Mouse (Mus musculus): ENCODE results near the gene Slc17a1. TPM values are rescaled to one million over a fixed set of nuclear protein-coding genes. Genes with fewer than 3 reads are reported as not detected.

The Slc17a1 gene
- polyA plus RNA-seq, 1 experiment from 2014 or later: 29.8 TPM

DNA sequence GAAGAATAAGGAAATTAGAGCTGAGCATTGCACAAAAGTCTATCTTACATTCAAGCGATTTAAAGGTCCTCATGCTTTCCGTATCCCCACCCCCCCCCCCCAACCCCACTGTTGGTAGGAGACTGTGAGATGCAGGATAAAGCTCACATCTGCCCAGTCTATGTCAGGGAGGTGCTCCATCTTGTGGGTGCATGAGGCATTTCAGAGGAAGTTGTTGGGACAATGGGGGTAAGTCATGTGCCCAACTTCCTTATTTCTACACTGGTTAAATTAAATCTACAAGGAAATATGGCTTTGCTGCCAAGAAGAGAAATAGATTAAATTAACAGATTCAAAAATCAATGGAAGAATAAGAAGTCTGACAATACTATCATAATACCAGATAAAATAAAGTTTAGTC lies 18.0 kb downstream of the Slc17a1 start:
- H3K27me3 ChIP-seq (ENCODE audit: insufficient read depth, low read length): no peaks in the 10 kb centered on the region
- H3K9me3 ChIP-seq (ENCODE audit: low read length): no peaks in the 10 kb centered on the region
- 43% methylated on average over 2 of the region's 2 CpGs for WGBS
- H3K4me2 ChIP-seq (replicated peaks; ENCODE audit: low read depth, low read length): no peak overlapping the region
- no peak overlapping the region for H3K4me3 ChIP-seq (ENCODE audit: low read length)
- no peak overlapping the region for H3K9ac ChIP-seq (replicated peaks; ENCODE audit: low read length)
- H3K36me3 ChIP-seq (ENCODE audit: insufficient read depth, low read length): no peaks in the 10 kb centered on the region
- ATAC-seq (ENCODE audit: low FRiP score, low TSS enrichment): no peak
- H3K27ac ChIP-seq (ENCODE audit: low read length): no peak overlapping the region
- no peaks in the 10 kb centered on the region for H3K4me1 ChIP-seq (ENCODE audit: insufficient read depth, low read length)

DNA sequence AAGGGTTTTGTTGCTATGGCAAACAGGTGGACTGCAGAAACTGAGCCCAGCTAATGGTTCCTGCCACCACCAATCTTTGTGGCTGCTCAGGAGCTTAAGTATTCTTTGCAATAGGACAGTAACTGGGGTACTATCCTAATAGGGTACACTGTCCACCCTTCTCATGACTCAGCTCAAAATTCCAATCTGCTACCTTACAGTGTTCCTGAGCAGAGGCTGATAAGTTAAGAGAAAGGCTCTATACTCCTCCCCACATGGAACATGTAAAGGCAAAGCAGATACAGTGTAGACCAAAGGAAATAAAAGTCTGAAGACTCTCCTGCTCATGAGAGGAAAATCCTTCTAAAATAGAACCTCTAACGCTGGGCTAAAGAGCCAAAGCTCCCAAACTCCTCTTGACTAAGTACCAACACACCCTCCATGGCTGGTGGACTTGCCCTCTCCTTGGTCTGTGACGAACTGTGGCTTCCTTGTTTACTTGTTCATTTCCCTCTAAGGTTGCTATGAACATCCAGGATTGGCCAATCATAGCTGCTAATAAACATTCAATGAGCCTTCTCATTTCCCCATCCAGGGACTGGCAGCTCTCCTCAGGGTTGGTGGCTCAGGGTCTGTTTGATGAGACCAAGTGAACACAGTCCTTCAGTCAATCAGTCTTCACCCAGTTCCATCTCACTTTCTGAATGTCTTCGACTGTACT lies 19.6 kb downstream of the Slc17a1 start:
- Histone ChIP-seq H3K4me1 (ENCODE audit: insufficient read depth, low read length) (no peaks in the 10 kb centered on the region), H3K4me3 (ENCODE audit: low read length) (no peak overlapping the region), H3K27ac (ENCODE audit: low read length) (no peak overlapping the region), H3K27me3 (ENCODE audit: insufficient read depth, low read length) (no peaks in the 10 kb centered on the region), H3K9ac (replicated peaks; ENCODE audit: low read length) (no peak overlapping the region), H3K4me2 (replicated peaks; ENCODE audit: low read depth, low read length) (no peak overlapping the region), H3K9me3 (ENCODE audit: low read length) (no peaks in the 10 kb centered on the region), H3K36me3 (ENCODE audit: insufficient read depth, low read length) (no peaks in the 10 kb centered on the region)
- 82% methylated on average over 3 of the region's 3 CpGs for WGBS
- ATAC-seq (ENCODE audit: low FRiP score, low TSS enrichment): no peak

DNA sequence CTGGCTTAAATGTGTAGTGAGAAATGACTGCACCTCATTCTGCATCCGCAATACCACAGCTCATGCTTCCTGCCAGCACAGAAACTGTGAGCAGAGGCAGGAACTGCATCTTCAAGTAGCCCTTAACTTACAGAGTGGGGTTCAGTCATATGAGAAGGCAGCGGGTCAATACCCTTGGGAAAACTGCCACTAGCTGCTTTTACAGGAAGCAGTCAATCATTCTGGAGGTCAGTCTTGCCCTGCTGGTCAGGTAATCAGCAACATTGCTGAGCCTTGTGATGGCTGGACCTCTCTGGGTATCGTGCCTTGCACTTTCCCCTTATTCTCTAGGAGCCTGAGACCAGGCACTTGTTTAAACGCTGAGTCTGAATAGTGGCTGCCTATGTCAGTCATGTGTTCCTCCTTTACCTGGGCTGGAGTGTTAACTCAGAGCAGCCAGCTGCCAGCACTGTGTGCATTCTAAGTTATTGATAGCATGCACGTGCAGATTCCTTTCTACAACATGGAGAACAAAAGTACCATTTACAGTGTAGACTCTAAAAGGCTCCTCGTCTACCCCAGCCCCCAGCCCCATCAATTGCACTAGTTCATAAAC lies 21.6 kb downstream of the Slc17a1 start:
- 33% methylated on average over 6 of the region's 6 CpGs for whole genome bisulfite sequencing
- no peak; the same call in 1 of the 2 replicates for ATAC-seq (ENCODE audit: low FRiP score, low TSS enrichment)

DNA sequence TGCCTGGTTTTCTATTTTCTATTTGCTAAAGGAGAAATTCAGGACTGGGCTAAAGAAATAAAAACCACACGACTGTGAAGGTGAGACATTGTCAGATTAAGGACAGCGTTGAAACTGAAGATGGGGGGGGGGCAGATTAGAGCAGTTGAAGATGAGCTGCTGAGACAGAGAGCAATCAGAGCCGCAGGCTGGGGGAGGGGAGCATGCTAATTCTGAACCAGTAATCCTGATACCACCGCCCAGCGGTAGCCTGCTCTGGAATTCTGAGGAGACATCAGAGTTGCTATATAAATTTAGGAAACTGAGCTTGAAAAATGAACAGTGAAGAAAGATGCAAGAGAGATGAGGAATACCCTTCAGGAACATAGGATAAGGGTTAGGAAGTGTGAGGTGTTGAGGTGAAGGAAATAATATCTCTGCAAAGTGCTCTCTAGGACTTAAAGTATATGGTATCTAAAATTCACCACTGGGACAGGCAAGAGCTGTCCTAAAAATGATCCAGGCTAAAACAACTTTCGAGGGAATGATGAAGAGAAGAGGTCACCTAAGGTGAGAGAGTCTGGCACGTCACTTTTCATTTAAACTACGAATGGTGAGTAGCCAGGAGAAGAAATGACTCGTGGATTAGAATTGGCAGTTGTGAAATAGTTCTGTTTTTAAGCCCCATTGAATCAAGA lies 25.2 kb downstream of the Slc17a1 start:
- no peaks in the 10 kb centered on the region for H3K36me3 ChIP-seq (ENCODE audit: insufficient read depth, low read length)
- no peaks in the 10 kb centered on the region for H3K9me3 ChIP-seq (ENCODE audit: low read length)
- no peak for ATAC-seq (ENCODE audit: low FRiP score, low TSS enrichment)
- no peak overlapping the region for H3K9ac ChIP-seq (replicated peaks; ENCODE audit: low read length)
- WGBS: 38% methylated on average over 9 of the region's 9 CpGs
- no peak overlapping the region for H3K27ac ChIP-seq (ENCODE audit: low read length)
- H3K4me1 ChIP-seq (ENCODE audit: insufficient read depth, low read length): no peaks in the 10 kb centered on the region
- no peaks in the 10 kb centered on the region for H3K27me3 ChIP-seq (ENCODE audit: insufficient read depth, low read length)
- H3K4me2 ChIP-seq (replicated peaks; ENCODE audit: low read depth, low read length): no peak overlapping the region
- no peak overlapping the region for H3K4me3 ChIP-seq (ENCODE audit: low read length)

More for the DNA sequence above, 21.6 kb downstream of the Slc17a1 start:
- H3K36me3 ChIP-seq (ENCODE audit: insufficient read depth, low read length): no peaks in the 10 kb centered on the region
- no peak overlapping the region for H3K9ac ChIP-seq (replicated peaks; ENCODE audit: low read length)
- H3K4me3 ChIP-seq (ENCODE audit: low read length): no peak overlapping the region
- H3K4me2 ChIP-seq (replicated peaks; ENCODE audit: low read depth, low read length): no peak overlapping the region
- no peaks in the 10 kb centered on the region for H3K4me1 ChIP-seq (ENCODE audit: insufficient read depth, low read length)
- H3K9me3 ChIP-seq (ENCODE audit: low read length): no peaks in the 10 kb centered on the region
- H3K27ac ChIP-seq (ENCODE audit: low read length): no peak overlapping the region
- H3K27me3 ChIP-seq (ENCODE audit: insufficient read depth, low read length): no peaks in the 10 kb centered on the region

DNA sequence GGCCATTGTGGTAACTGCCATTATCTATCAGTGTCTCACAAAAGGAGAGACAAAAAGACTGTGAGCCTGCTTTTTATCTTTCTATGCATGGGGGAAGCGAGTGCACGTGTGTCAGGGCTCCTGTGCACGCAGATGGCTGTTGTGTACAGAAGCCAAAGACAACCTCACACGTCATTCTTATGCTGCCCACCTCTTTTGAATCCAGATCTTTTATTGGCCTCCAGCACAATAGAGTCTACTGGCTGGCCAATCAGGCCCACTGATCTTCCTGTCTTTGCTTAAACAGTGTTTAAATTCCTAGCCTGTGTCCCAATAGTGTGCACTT lies 25.7 kb downstream of the Slc17a1 start:
- WGBS: 72% methylated on average over 4 of the region's 4 CpGs
- Histone ChIP-seq H3K27ac (ENCODE audit: low read length) (no peak overlapping the region), H3K4me2 (replicated peaks; ENCODE audit: low read depth, low read length) (no peak overlapping the region), H3K9me3 (ENCODE audit: low read length) (no peaks in the 10 kb centered on the region), H3K4me1 (ENCODE audit: insufficient read depth, low read length) (peaks cover 5% of the 10 kb centered on the region; the same call in 1 of the 2 replicates), H3K4me3 (ENCODE audit: low read length) (no peak overlapping the region), H3K27me3 (ENCODE audit: insufficient read depth, low read length) (no peaks in the 10 kb centered on the region), H3K36me3 (ENCODE audit: insufficient read depth, low read length) (no peaks in the 10 kb centered on the region), H3K9ac (replicated peaks; ENCODE audit: low read length) (no peak overlapping the region)
- ATAC-seq (ENCODE audit: low FRiP score, low TSS enrichment): no peak

DNA sequence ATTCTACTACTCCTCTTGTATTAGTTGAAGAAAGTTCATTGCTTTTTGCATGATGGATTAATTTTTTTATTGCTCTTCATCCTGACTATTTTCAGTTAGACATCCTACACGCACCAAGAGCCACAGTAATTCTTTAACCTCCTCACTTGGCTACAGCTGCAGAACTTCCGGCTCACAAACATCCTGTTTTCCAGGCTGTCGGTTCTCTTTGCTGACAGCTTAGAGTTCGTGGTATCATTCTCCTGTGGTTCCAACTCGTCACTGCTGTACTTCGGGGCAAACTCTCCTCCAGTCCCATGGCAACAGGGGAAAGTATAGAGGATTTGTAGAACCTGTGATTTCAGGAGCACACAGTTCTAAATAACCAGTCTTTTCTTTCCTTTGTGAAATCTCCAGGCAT lies 30.7 kb downstream of the Slc17a1 start:
- Histone ChIP-seq H3K36me3 (ENCODE audit: insufficient read depth, low read length) (no peaks in the 10 kb centered on the region), H3K9ac (replicated peaks; ENCODE audit: low read length) (no peak overlapping the region), H3K27ac (ENCODE audit: low read length) (no peak overlapping the region), H3K4me3 (ENCODE audit: low read length) (no peak overlapping the region), H3K4me2 (replicated peaks; ENCODE audit: low read depth, low read length) (0 out of 2 replicates have a peak overlapping the region, but pooled peaks have one; percentile 26), H3K4me1 (ENCODE audit: insufficient read depth, low read length) (peaks cover 9% of the 10 kb centered on the region; the same call in 1 of the 2 replicates), H3K9me3 (ENCODE audit: low read length) (no peaks in the 10 kb centered on the region), H3K27me3 (ENCODE audit: insufficient read depth, low read length) (no peaks in the 10 kb centered on the region)
- peak; percentile 57; the same call in 1 of the 2 replicates for ATAC-seq (ENCODE audit: low FRiP score, low TSS enrichment)
- WGBS: 7% methylated on average over 6 of the region's 6 CpGs

DNA sequence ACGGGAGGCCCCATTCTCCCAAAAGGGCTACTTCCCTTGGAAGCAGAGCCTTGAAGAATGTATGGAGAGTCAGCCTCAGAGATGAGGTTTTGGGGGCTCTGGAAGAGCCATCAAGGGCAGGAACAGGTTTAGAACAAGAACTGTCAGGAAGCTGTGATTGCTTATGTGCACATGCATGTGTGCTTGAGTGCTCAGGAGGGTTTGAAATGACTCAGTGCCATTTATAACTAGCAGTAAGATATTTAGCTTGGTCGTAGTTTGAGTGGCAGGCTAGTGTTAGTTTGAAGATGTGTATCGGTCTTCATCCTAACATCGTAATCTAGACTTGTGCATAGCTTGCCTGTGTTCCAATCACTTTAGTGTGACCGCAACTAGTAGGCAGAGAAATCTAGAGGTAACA lies 39.4 kb downstream of the Slc17a1 start:
- no peak for ATAC-seq (ENCODE audit: low FRiP score, low TSS enrichment)
- H3K36me3 ChIP-seq (ENCODE audit: insufficient read depth, low read length): no peaks in the 10 kb centered on the region
- WGBS: 94% methylated on average over 5 of the region's 5 CpGs
- no peak overlapping the region for H3K4me3 ChIP-seq (ENCODE audit: low read length)
- no peak overlapping the region for H3K27ac ChIP-seq (ENCODE audit: low read length)
- H3K9ac ChIP-seq (replicated peaks; ENCODE audit: low read length): no peak overlapping the region
- no peaks in the 10 kb centered on the region for H3K9me3 ChIP-seq (ENCODE audit: low read length)
- no peaks in the 10 kb centered on the region for H3K4me1 ChIP-seq (ENCODE audit: insufficient read depth, low read length)
- no peaks in the 10 kb centered on the region for H3K27me3 ChIP-seq (ENCODE audit: insufficient read depth, low read length)
- H3K4me2 ChIP-seq (replicated peaks; ENCODE audit: low read depth, low read length): no peak overlapping the region

DNA sequence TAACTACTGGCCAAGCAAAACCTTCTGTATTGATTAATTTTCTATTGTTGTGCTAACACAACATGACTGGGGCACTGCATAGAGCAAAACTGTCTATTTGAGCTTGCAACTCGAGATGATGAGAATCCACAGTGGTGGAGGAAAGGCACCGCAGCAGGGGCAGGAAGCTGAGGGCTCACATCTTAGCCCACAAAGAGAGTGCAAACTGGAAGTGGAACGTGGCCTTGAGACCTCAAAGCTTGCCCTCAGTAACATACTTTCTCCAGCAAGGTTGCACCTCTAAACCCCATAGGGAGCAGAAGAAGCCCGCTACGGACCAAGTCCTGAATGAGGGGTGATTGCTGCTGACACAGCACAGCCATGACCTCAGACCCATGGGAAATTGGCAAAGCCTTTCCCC lies 42.6 kb downstream of the Slc17a1 start:
- no peaks in the 10 kb centered on the region for H3K36me3 ChIP-seq (ENCODE audit: insufficient read depth, low read length)
- H3K27me3 ChIP-seq (ENCODE audit: insufficient read depth, low read length): no peaks in the 10 kb centered on the region
- no peak overlapping the region for H3K4me2 ChIP-seq (replicated peaks; ENCODE audit: low read depth, low read length)
- no peak overlapping the region for H3K27ac ChIP-seq (ENCODE audit: low read length)
- no peak for ATAC-seq (ENCODE audit: low FRiP score, low TSS enrichment)
- H3K4me1 ChIP-seq (ENCODE audit: insufficient read depth, low read length): peaks cover 18% of the 10 kb centered on the region
- 79% methylated on average over 5 of the region's 5 CpGs for WGBS
- H3K9ac ChIP-seq (replicated peaks; ENCODE audit: low read length): no peak overlapping the region
- no peaks in the 10 kb centered on the region for H3K9me3 ChIP-seq (ENCODE audit: low read length)
- H3K4me3 ChIP-seq (ENCODE audit: low read length): no peak overlapping the region

DNA sequence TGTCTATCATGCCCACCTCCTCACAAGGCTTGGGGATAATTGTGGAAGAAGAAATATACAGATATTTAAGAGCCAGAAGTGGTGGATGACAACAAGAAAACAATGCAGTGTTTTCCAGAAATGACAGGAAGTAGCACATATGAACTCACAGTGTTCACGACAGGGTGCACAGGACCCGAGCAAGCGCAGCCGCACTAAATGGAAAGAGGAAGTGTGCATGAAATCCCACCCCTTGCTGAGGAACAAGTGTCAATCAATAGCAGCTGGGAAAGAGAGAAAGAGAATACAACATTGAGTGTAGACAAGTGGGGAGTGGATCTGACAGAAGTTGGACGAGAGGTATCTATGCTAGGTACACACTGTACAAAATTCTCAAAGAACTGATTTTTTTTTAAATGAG lies 43.8 kb downstream of the Slc17a1 start:
- Histone ChIP-seq H3K4me3 (ENCODE audit: low read length) (no peak overlapping the region), H3K4me2 (replicated peaks; ENCODE audit: low read depth, low read length) (no peak overlapping the region), H3K9ac (replicated peaks; ENCODE audit: low read length) (no peak overlapping the region), H3K27me3 (ENCODE audit: insufficient read depth, low read length) (no peaks in the 10 kb centered on the region), H3K9me3 (ENCODE audit: low read length) (no peaks in the 10 kb centered on the region), H3K4me1 (ENCODE audit: insufficient read depth, low read length) (peaks cover 26% of the 10 kb centered on the region), H3K27ac (ENCODE audit: low read length) (no peak overlapping the region), H3K36me3 (ENCODE audit: insufficient read depth, low read length) (no peaks in the 10 kb centered on the region)
- no peak for ATAC-seq (ENCODE audit: low FRiP score, low TSS enrichment)
- 82% methylated on average over 5 of the region's 5 CpGs for WGBS

DNA sequence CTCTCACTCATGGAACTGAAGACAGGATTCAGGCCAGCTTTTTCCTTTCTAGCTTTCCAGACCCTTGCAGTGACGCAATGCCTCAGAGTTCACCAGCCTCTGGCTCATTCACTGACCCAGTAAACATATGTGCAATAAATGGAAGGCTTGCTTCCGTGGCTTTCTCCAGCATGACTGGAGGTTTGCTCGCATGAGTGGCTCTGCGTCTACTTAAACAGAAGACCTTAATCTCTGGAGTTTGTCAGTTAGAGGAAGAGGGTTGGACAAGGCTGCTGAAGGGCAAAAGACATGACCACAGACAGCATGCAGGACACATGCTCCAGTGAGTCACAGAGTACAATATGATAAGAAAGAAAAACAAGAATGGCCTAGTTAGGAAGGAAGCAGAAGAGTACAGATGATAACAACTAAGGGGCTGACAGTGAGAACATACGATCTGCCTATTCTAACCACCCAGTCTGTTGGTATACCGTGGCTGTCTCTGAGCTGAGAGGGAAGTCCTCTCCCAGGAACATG lies 46.3 kb downstream of the Slc17a1 start:
- H3K4me3 ChIP-seq (ENCODE audit: low read length): no peak overlapping the region
- no peaks in the 10 kb centered on the region for H3K36me3 ChIP-seq (ENCODE audit: insufficient read depth, low read length)
- no peak overlapping the region for H3K9ac ChIP-seq (replicated peaks; ENCODE audit: low read length)
- peak overlapping the region; percentile 20; the same call in 1 of the 2 replicates for H3K4me2 ChIP-seq (replicated peaks; ENCODE audit: low read depth, low read length)
- H3K9me3 ChIP-seq (ENCODE audit: low read length): no peaks in the 10 kb centered on the region
- peak overlapping the region; percentile 59 for H3K27ac ChIP-seq (ENCODE audit: low read length)
- peak; percentile 89 for ATAC-seq (ENCODE audit: low FRiP score, low TSS enrichment)
- no peaks in the 10 kb centered on the region for H3K27me3 ChIP-seq (ENCODE audit: insufficient read depth, low read length)
- H3K4me1 ChIP-seq (ENCODE audit: insufficient read depth, low read length): peaks cover 26% of the 10 kb centered on the region
- WGBS: 13% methylated on average over 6 of the region's 6 CpGs

Data from kidney, embryonic 16.5 days (tissue).